Mouse (Mus musculus): Measurements from ENCODE around the gene Trpc5.
A peak's percentile ranks its signal among the peaks of the same experiment; 100 is the strongest.

Gene Trpc5

DNA sequence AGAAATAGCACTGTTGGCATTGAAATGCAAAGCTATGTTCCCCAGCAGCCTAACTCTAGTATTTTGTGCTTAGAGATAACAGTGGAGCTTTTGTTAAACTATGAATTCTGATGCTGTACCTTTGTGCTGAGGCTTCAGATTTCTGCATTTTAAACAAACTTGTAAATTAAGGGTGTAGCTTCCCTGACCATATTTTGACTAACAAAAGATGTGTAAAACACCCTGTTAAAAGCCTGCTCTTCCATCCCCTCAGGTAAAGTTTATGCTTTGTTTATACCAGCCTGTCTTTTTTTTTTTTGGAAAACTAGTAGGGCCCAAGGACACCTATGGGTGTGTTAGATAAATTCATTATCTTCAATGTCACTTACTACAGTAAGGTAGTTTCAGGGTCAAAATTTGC lies 350.0 kb downstream of the Trpc5 start:
- DNase-seq (ENCODE audit: low read depth, low spot score): peak; percentile 81

DNA sequence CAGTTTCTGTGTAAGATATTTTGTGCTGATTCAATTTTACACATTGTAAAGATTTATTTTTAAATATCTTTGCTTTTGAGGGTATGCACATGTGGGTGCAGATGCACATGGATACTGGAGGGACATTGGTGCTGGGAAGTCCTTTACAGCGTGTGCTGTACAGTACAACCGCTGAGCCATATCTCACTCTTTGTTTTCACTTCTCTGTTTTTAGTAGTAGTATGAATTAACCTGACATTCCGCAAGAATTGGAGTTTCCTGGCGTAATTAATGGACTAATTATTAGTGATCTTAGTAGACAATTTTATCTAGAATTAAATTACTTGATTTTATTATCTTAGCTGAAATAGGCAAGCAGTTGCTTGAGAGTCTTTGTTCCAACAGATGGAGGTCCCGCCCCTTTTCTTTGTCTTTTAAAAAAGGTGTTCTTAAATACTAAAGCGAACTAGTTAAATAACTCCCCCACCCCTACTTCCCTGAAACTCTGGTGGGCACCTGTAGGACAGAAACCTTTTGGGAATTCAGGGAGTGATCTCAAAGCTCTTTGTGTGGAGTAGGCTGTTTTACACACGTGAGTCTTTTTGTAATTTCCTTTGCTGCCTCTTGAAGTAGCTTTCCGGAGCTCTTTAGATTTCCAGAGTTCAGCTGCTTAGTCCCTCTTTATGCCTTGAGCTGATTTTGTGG lies 352.5 kb downstream of the Trpc5 start:
- peak; percentile 93 for DNase-seq (ENCODE audit: low read depth, low spot score)

Data from ES-CJ7 (cell line).